Mouse (Mus musculus) Muller cell, postnatal 12 days (primary cell): ENCODE measurements around the gene Pdcd6ip.
A peak's percentile ranks its signal among the peaks of the same experiment; 100 is the strongest.
"Not testable (repeated sequence)": the region's sequence is repeated elsewhere in the genome, so short reads cannot be mapped to it uniquely, and the experiment has no call there.

ENCODE experiments used
- DNase-seq: peaks from one replicate; pipeline ENCODE4 v3.0.0-alpha.2; 2015; ENCODE audit errors: inconsistent ontology term

The Pdcd6ip gene

DNA sequence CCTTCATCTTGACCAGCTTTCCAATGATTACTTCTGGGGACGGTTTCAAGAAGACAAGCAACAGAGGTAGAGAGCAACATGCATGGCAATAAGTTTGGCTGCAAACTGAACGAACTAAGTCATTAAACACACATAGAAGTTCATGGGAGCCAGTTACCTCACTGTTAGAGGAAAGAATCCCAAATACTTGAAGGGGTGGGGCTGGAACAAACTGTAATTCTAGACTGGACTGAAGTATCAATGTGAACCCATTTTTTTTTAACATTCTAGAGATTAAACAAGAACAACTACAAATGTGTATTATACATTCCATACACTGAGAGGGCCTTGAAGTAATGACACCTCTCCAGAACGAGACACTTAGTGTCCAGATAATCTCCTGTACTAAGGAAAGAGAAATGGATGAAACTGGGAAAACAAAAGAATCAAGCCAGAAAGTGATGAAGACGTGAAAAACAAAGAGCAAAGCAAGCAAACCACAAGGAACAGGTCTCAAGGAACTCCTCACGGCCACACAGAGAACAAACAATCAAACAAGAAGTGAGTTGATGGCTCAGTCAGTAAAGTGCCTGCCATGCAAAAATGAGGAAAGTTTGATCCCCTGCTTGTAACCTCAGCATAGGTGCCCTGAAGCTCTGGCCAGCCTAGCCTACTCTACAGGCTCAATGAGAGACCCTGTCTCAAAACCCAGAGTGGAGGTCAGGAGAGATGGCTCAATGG lies 6.5 kb downstream of the Pdcd6ip start:
- no peak for DNase-seq

- no peak for DNase-seq
Observed at GRCm38 (mm10) chr9:113687461-113687860, 20.6 kb downstream of the Pdcd6ip start.

DNA sequence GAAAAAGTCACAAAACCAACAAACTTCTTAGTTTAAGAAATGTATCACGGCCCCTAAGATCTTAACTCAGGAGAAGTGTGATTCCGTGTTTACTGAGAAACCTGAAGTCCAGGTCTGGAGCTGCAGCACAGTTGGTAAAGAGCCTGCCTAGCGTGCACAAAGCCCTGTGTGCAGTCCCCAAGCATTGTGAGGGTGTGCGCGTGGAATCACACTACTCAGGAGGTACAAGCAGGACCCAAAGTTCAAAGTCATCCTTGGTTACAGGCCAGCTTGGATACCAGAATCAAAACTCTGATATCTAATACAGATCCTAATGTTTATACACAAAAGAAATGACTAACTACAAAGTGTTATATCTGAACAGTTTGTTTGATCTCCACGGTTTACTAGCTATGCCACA lies 34.3 kb downstream of the Pdcd6ip start:
- no peak for DNase-seq

DNA sequence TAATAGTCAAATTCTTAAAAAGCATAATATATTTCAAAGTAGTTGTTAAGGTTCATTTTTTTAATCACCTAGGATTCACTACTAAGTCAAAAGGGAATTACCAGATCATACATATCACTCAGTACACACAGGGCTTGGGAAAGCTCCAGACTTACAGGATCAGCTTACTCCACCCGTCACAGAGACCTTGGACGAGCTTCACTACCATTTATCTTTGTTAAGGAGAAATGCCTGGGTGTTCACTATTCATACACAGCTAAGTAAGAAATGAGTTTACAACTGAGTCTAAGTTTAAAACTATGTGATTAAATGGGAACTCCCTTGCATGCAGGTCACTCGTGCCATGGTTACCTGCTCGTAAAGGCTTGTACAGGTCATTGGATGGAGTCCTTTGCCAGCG lies 35.7 kb downstream of the Pdcd6ip start:
- DNase-seq = no peak

DNA sequence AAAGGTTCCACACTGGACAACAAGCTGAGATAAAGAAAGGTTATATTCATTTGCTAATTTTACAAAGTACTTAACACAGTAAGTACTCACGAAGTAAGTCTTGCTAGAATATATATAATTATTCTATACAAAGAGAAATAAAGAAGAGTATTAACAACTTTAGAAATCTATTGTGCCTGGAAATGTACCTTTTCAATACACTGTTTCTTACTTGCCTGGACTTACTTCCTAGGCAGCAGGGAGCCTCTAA lies 37.3 kb downstream of the Pdcd6ip start:
- no peak for DNase-seq

DNA sequence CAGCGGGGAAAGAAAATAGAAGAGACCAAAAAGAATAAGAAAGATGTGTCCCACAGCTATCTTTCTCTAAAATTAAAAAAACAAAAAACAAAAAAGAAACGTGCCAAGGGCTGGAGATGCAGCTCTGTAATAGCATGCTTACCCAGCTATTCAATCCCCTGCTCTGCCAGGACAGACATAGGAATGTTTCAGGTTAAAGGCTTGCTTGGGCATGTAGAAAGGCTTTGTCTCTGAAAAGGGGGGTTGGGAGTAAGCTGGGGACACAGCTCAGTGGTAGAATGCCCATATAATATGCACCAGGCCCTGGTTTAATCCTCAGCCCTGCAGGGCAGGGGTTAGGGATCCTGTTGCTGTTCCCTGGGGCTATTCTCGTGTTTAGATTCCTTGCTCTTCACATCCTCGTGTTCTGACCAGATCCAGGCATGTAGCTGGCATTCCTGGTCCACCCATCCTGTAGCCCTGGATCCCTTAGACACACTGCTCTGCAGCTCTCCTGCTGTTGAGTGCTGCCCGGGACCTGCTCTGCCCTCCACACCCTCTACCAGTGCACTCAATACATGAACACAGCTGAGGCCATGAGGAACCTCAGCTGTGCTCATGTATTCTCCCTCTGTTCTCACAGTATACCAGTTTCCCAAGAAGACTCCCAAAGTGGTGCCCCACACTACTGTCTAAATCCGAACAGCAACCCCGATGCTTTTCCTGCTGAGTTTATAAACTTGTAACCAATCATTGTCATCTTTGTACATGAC lies 37.8 kb downstream of the Pdcd6ip start:
- DNase-seq = no peak

- no peak for DNase-seq
Observed at GRCm38 (mm10) chr9:113663476-113663875, 44.6 kb downstream of the Pdcd6ip start.

- no peak for DNase-seq
Observed at GRCm38 (mm10) chr9:113657837-113658236, 50.2 kb downstream of the Pdcd6ip start.

DNA sequence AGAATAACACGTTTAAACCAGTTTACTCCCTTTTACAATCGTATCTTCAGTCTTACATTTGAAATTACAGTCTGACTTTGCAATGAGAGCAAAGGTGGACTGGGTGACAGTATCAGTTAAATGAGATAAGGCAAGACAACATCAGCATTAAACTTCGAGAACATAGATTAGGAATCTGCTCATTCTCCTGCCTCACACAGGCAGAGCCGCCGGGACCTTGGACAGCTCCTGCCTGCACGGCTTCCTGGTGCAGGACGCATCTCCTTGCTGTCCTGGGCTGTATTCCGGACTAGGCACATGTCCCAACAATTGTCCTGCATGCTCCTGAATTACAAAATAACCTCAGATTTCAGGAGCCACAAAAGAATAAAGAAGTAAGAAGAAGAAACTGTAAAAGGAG lies 54.5 kb downstream of the Pdcd6ip start:
- DNase-seq = no peak

- no peak for DNase-seq
Observed at GRCm38 (mm10) chr9:113650787-113651186, 57.3 kb downstream of the Pdcd6ip start.

DNA sequence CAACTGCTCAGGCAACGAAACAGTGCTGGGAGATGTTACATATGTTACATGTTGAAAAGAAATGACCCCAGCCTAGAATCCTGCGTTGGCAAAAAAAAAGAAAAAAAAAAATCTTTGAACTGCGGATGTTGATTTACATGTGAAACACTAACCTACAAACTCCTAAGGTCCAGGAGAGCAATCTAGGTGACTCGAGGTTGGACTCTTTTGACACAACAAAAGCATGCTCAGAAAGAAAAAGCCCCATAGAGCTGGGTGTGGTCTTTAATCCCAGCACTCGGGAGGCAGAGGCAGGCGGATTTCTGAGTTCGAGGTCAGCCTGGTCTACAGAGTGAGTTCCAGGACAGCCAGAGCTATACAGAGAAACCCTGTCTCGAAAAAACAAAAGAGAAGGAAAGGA lies 58.8 kb downstream of the Pdcd6ip start:
- DNase-seq = not testable (repeated sequence)

- no peak for DNase-seq
Observed at GRCm38 (mm10) chr9:113645837-113646169, 62.3 kb downstream of the Pdcd6ip start.

GRCm38 (mm10) chr9:113645153-113645836 lies 62.8 kb downstream of the Pdcd6ip start:
- DNase-seq = peak; percentile 53

- DNase-seq = peak; percentile 17
Observed at GRCm38 (mm10) chr9:113644701-113645100, 63.4 kb downstream of the Pdcd6ip start.

- no peak for DNase-seq
Observed at GRCm38 (mm10) chr9:113644076-113644475, 64.0 kb downstream of the Pdcd6ip start.

DNA sequence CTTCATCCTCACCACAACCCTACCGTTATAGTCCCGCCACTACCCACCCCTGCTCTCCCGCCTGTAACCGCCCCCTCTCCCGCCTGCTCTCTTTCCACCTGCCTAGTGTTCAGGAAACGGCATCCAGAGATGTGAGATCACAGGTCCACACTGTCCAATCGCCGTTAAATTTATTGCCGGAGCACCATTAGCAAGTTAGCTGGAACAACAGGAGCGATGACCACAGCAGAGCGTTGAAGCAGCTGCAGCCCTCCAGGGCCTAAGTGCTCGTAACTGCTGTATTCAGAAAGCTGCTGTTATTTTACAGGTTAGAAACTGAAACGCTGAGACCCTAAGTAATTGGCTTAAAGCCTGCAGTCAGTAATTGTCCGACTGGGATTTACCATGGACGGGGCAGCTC lies 64.4 kb downstream of the Pdcd6ip start:
- no peak for DNase-seq

DNA sequence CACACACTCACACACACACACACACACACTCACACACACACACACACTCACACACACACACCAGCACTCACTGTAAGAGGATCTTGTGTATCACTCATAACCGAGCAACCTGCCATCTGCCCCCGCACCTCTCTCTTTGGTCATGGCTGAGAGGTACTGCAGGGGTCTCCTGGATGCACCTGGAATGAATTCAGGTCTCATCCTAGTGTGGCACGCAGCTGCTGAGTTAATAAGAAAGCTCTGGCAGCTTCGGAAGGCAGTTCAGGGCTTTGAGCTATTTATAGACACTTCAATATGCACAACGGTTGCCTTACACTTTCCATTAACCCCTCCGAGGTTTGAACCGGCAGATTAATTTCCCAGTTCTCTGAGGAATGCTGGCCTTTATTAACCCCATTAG lies 73.1 kb downstream of the Pdcd6ip start:
- no peak for DNase-seq

- DNase-seq = peak; percentile 63
Observed at GRCm38 (mm10) chr9:113633168-113633744, 74.8 kb downstream of the Pdcd6ip start.

DNA sequence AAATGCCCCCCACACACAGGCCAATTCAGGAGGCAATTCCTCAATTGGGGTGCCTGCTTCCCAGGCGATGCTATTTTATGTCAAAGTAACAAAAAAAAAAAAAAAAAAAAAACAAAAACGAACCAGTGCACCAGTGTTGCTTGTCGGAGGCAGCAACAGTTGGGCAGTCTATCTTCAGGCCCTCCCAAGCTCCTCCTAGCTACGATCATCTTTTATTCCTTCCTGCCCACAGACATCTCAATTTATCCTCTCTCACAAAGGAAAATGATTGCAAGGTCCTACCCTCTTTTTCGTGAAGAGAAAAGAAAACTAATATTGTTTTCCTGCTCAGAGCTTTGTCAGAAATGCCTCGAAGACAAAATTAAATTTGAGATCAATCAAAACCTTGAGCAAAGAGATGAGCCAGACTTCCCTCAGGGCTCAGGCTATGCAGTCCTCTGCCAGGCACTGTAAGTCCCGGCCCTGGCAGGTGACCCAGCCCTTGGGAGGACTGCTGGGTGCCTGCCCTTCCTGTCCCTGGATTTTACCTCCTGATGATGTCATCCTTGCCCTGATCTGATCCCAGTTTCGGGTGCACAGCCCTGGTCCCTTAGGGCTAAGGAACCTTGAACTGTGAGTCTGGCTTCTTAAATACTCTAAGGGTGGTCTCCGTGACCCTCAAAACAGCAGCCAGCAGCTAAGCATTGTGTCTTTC lies 75.6 kb downstream of the Pdcd6ip start:
- no peak for DNase-seq

DNA sequence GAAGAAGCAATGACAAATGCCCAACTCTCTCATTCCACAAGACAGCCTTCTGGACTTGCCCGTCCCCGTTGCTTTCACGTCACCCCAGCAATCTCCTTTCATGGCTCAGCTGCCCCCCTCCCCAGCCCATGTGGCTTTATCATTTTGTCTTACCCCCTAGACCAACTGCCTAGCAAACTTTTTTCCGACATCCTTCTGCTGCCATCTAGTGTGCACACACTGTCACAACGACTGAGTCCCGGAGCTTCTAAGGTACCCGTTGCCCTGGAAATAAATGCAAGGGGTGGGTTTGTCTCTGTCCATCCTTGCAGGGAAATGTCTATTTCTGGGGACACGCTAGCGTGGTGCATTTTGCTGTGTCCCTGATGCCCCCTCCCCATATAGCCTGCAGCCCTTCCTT lies 78.4 kb downstream of the Pdcd6ip start:
- DNase-seq = peak; percentile 27

GRCm38 (mm10) chr9:113629191-113629590 lies 78.9 kb downstream of the Pdcd6ip start:
- DNase-seq = no peak

DNA sequence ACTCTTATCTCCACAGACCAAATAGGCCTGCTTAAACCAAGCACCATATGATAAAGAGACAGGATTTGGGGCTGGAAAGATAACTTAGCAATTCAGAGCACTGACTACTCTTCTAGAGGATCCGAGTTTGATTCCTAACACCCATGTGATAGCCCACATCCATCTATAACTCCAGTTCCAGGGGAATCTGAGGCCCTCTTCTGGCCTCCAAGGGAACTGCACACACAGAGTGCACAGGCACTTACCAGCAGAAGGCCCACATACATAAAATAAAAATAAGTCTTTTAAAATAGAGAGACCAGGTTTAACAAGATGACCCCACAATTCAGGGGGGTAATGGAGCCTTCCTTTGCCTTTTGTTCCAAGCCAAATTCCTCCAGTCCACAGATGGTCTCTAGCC lies 79.3 kb downstream of the Pdcd6ip start:
- no peak for DNase-seq
